20 mouse cellular contexts compared by ENCODE assay signal in genomic region chr5:48606916-48607315, GRCm38 (mm10).
DNase-seq lines count a peak whose midpoint lies in the region; TF ChIP-seq lines count a peak whose summit lies in the region.
"Had no signal": no experiment of that assay in that cellular context is flagged by ENCODE, and none has a peak within 500 bp of the region (broad histone marks: within the 10 kb centered on the region; RNA-seq: fewer than 3 reads in every experiment).

No protein-coding gene starts in this region.

- DNase-seq in cerebellum, adult 2 months, result peak; percentile 47 to 71
- no peak for DNase-seq in cerebellum, adult 11 months
- peak; percentile 46 for DNase-seq in brain, adult 2 months (ENCODE audit: low read depth, low spot score)
- peak; percentile 29 for DNase-seq in cerebellum, adult 8-10 months
- DNase-seq in cerebellum, postnatal 14 days, result peak; percentile 7 to 20
- no peak for DNase-seq in spleen, adult 18-20 months
- DNase-seq in urinary bladder, adult 18-20 months (ENCODE audit: low spot score in 2 of 2), result no peak
- DNase-seq in ovary, postnatal 10 days (ENCODE audit: low spot score), result no peak
- DNase-seq: adrenal gland, adult 2 months; adrenal gland, postnatal 14 days; embryo, embryonic 11 days; gastrocnemius, postnatal 25 days; heart, adult 18-20 months; kidney, adult 18-20 months had no signal

- peaks cover 7% of the 10 kb centered on the region; the same call in 1 of the 2 replicates for H3K4me1 ChIP-seq in cerebellum, adult 2 months (ENCODE audit: control insufficient read depth, insufficient read depth, low read length)
- H3K4me1 ChIP-seq: embryonic facial prominence, embryonic 10.5 days; embryonic facial prominence, embryonic 13.5 days; forebrain, embryonic 12.5 days; forebrain, embryonic 15.5 days; hindbrain, embryonic 12.5 days had no signal

- TF ChIP-seq CTCF in cerebellum, adult 2 months (IDR thresholded peaks at IDR 0.05; ENCODE audit: borderline replicate concordance, insufficient read depth, low read depth, low read length), result no peak

- TF ChIP-seq POLR2A in cerebellum, adult 2 months (IDR thresholded peaks at IDR 0.05; ENCODE audit: borderline replicate concordance, insufficient read depth, low read length), result no peak

- no peak overlapping the region for H3K27ac ChIP-seq in cerebellum, adult 2 months (ENCODE audit: insufficient read depth, low read length)
- H3K27ac ChIP-seq: embryonic facial prominence, embryonic 10.5 days; embryonic facial prominence, embryonic 13.5 days; forebrain, embryonic 12.5 days; forebrain, embryonic 15.5 days; hindbrain, embryonic 12.5 days had no signal

- WGBS in cerebellum, adult 2 months, result 52% methylated on average over 5 of the region's 5 CpGs

- H3K27me3 ChIP-seq in cerebellum, adult 2 months (ENCODE audit: control insufficient read depth, insufficient read depth, low read length), result no peaks in the 10 kb centered on the region
- H3K27me3 ChIP-seq: embryonic facial prominence, embryonic 13.5 days; forebrain, embryonic 12.5 days; forebrain, embryonic 15.5 days; hindbrain, embryonic 12.5 days had no signal

- no peak overlapping the region for H3K4me3 ChIP-seq in cerebellum, adult 2 months (replicated peaks; ENCODE audit: insufficient read depth, low read depth, low read length)
- H3K4me3 ChIP-seq: embryonic facial prominence, embryonic 10.5 days; embryonic facial prominence, embryonic 13.5 days; erythroblast, embryonic 14.5 days; forebrain, embryonic 12.5 days; forebrain, embryonic 15.5 days; hindbrain, embryonic 12.5 days had no signal

Comparison
In these comparisons a context has a peak if more than half of its experiments do, and no peak if none do; other contexts are left out.
1. DNase-seq: peak in cerebellum, adult 2 months (2 of 2), brain, adult 2 months (single experiment), cerebellum, adult 8-10 months (single experiment) and cerebellum, postnatal 14 days (2 of 2); none in cerebellum, adult 11 months (single experiment), spleen, adult 18-20 months (0 of 2), urinary bladder, adult 18-20 months (0 of 2) and ovary, postnatal 10 days (single experiment).